Mouse (Mus musculus): Measurements from ENCODE around the gene Col4a1.

Gene Col4a1

GRCm38 (mm10) chr8:11327722-11328417, 15.2 kb upstream of the Col4a1 start:
- DNase-seq (ENCODE audit: low read depth, low spot score), result no peak

DNA sequence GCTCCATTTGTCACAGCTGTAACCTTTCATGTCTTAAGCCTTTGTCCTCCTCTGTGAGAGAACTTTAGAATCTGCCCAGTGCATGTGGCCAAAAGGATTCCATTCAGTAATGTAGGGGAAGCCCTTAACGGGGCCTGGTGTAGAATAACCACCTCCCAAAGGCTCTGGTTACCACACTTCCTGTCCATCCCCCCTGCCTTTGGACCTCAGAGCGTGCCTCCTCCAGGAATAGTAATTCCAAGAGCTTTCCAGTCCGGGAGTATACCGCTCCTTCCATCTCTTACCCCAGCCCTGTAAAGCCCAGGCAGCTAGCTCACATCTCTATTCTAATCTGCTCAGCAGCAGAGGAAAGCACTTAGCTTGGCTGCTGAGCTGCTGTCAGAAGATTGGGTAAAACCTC, 14.7 kb upstream of the Col4a1 start:
- no peak for DNase-seq (ENCODE audit: low read depth, low spot score)

- DNase-seq (ENCODE audit: low read depth, low spot score), result no peak
Observed at GRCm38 (mm10) chr8:11324801-11325395, 12.3 kb upstream of the Col4a1 start.

DNA sequence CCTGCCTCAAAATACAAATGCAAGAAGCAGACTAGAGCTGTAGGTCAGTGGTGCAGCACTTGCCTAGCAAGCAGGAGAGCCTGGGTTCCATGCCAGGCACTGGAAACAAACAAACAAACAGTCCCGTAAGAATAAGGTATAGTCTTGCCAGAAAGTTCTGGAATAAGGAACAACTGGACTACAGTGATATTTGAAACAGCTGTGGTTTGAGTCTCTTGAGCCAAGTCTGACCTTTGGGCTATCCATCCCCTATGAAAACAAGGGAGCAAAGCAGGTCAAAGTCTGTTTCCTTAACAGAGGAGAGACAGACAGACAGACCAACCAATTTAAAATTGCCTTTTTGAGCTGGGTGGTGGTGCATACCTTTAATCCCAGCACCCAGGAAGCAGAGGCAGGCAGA, 11.1 kb upstream of the Col4a1 start:
- DNase-seq (ENCODE audit: low read depth, low spot score), result no peak

DNA sequence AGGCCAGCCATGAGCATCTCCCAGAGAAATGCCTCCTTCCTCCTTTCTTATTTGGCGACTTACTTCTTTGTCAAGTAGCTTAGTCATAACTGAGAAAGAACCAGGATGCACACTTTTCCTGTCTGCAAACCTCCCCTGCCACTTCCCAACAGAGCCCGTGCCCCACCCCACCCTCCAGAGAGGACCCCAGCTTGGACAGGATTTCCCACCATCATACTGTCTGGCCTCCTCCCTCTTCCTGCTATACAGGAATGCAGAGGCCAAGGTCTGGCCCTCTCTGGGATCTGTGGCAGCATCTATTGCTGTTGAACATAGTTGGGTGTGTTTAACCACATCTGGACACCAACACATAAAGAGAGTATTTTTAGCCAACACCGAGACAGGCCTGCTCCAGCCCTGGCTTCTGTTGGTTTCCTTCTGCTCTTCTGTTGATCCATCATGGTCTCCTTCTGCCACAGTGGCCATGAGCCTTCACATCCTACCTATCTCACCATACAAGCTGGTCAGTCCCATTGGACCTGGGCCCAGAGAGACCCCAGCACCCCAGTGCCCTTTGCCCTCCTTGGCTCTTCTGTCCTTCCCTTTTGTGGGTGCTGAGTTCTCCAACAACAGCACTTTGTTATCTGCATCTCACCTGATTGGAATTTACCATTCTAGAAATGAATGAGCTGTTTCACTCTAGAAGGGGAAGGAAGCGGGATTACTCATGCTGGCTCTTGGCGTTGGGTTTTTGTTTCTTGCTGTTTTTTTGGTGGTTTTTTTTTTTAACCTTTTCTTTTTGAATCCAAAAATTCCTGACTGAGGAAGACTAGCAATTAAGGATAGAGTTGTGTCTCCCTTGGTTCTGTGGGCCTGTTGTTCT, 10.3 kb upstream of the Col4a1 start:
- no peak for DNase-seq (ENCODE audit: low read depth, low spot score)

- DNase-seq (ENCODE audit: low read depth, low spot score), result no peak
Observed at GRCm38 (mm10) chr8:11321841-11322240, 9.2 kb upstream of the Col4a1 start.

DNA sequence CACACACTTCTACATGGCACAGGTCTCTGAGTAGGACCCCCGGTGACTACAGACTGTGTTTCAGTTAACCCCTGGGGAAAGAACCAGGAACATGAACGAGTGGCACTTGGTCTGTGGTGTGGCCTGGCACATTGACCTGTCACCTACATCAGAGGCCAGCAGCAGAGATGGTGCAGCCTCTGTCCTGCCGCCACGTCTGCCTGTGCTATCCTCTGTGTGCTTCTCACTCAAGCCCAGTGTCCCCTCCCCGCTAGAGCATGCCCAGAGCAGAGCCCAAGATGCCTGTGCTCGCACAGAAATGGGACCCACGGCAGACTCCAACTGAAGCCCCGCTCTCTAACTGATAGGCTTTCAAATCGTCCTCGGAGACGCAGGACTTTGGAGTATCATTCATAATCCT, 6.8 kb upstream of the Col4a1 start:
- no peak for DNase-seq (ENCODE audit: low read depth, low spot score)

GRCm38 (mm10) chr8:11316118-11316517, 3.5 kb upstream of the Col4a1 start:
- no peak for DNase-seq (ENCODE audit: low read depth, low spot score)

DNA sequence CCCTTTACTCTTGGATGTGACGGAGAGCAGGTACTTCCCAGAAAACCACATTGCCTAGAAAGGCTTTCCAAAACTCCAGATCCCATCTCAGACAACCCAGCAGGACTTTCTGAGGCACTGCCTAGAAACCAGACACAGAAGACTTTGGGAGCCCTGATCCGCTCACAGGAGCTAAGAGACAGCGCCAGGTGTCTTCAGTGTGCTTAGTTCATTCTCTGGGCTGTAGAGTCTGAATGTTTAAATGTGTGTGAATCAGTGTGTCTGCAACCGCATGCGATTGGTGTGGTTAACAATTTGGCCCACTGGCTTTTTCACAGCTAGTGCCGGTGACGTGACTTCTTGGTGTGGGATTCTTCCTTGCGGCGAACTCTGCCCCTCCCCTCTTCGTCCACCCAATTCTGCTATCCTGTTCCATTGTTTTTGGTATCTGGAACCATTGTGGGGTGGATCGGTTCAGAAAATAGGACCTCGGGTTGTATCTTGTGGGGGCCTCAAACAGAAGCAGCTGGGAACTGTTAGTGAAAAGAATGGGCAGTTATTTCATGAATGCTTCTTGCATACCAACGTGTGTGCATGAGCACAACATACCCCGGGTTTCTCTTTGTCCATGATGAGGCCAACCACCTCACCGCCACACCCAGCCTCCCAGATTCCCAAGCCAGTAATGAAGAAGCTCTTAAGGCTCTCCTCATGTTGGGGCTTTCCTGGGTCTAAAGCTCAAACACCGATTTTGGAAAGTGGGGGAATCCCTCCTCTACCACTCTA, 2.7 kb upstream of the Col4a1 start:
- no peak for DNase-seq (ENCODE audit: low read depth, low spot score)

GRCm38 (mm10) chr8:11314613-11315012, 2.0 kb upstream of the Col4a1 start:
- no peak for DNase-seq (ENCODE audit: low read depth, low spot score)

GRCm38 (mm10) chr8:11313176-11314111, 818 bp upstream of the Col4a1 start:
- no peak for DNase-seq (ENCODE audit: low read depth, low spot score)

DNA sequence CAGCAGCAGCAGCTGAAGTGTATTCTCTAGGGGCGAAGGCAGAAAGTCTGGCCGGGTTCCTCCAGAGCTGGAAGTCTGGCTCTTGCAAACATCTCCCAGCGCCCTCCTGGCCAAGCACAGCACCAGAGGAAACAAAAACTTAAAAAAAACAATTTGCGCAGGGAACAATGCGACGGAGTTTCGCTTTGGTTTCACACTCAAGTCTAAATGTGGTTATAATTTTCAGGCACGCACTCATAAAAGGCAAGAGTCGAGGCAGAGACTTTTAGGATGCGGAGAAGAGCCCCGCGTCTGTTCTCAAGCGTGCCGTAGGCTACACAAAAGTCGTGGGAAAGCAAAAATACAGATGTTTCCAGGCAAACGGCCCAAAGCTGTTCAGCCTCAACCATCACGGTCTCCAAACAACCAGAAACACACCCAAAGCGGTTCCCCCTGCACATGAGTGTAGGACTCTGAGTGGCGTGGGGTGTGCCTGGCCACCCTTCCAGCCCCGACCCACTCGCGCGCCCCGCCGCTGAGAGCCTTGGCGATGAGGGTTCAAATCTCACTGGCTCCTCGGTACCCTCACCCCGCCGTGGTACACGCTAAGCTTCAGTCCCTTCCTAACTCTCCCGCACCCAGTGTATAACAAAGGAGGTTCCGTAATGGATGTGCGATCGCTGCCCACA, 811 bp downstream of the Col4a1 start:
- no peak for DNase-seq (ENCODE audit: low read depth, low spot score)

DNA sequence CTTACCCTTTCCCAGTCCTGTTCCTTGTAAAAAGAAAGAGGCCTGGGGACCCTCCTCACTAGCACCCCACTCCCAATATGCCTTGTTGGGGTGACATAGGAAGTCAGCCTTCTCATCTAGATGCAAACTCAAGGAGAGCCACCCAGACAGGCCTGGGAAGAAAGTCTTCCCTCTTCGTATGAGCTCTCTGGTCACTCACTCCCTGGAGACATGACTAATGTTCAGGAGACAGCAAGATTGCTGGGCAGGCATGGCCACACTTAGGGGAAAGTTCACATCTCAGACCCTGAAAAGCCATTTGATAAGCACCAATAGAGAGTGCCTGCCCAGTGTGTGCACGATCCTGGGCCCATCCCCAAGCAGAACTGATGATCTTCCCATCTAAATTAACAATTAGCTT, 2.6 kb downstream of the Col4a1 start:
- DNase-seq (ENCODE audit: low read depth, low spot score), result no peak

DNA sequence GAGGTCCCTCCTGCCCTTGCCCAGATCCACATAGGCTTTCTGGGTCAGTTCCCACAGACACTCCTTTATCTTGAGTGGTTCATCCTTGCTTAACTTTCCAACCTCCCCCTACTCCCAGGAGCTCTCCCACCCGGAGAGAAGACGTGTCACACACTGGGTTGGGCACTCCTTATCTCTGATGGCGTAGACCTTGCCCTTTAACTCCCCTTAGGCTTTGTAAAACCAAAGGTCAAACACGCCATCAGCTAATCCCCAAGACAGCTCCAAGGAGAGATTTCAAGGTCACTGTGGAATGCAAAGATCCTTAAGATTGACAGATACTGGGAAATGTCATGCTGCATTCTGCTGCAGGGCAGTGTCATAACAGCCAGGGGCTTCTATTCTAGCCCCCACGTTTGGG, 3.4 kb downstream of the Col4a1 start:
- DNase-seq (ENCODE audit: low read depth, low spot score), result no peak

GRCm38 (mm10) chr8:11308570-11308998, 4.0 kb downstream of the Col4a1 start:
- DNase-seq (ENCODE audit: low read depth, low spot score), result no peak

GRCm38 (mm10) chr8:11307451-11307850, 5.2 kb downstream of the Col4a1 start:
- DNase-seq (ENCODE audit: low read depth, low spot score), result no peak

GRCm38 (mm10) chr8:11305539-11305938, 7.1 kb downstream of the Col4a1 start:
- no peak for DNase-seq (ENCODE audit: low read depth, low spot score)

DNA sequence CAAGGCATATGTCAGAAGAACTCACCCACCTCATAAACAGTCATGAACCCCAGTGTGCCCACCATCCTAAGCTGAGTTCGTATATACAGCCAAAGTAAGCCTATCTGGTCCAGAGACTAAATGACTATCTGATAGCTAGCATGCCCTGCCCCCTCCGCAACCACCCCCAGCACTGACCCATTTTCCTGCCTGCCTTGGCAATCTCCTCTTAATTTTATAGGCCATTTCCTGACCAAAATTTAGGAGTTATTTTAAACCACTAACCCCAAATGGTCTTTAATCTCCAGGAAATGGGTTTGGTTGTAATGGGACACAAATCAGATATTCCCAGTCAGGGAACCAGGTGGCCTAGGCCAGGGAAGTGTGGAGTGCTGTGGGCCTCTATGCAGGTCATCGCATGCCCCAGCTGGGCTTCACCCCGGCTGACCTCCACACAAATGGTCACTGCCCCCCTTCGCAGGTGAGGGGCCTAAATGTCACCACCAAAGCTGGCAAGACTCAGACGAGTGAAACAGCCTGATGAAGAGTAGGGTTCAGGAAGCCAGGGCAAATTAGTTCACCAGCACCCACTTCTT, 8.5 kb downstream of the Col4a1 start:
- no peak for DNase-seq (ENCODE audit: low read depth, low spot score)

DNA sequence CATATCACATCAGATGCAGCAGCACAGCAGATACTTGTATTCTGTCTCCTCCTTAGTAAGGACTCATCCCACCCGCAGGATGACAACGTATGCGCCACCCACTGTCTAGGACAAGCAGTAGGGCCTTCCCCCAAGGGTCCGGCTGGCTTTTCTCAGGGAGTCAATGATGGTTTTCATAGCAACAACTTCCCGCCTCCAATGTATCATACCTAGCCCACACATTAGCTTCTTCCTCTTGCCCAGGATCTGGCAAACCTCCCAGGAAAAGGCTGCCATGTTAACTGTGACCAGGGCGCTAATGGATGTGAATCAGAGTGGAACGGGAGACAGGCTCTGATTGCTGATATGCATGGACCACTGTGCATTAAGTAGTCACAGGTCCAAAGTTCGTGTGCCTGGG, 12.2 kb downstream of the Col4a1 start:
- DNase-seq (ENCODE audit: low read depth, low spot score), result no peak

- no peak for DNase-seq (ENCODE audit: low read depth, low spot score)
Observed at GRCm38 (mm10) chr8:11299317-11299602, 13.4 kb downstream of the Col4a1 start.
